Mouse (Mus musculus): ENCODE results near the gene Pld2. TPM values are rescaled to one million over a fixed set of nuclear protein-coding genes. Genes with fewer than 3 reads are reported as not detected.
A peak's percentile ranks its signal among the peaks of the same experiment; 100 is the strongest.
"Not testable (repeated sequence)": the region's sequence is repeated elsewhere in the genome, so short reads cannot be mapped to it uniquely, and the experiment has no call there.

Pld2 gene
- polyA plus RNA-seq, 1 experiment, result 13.9 TPM

DNA sequence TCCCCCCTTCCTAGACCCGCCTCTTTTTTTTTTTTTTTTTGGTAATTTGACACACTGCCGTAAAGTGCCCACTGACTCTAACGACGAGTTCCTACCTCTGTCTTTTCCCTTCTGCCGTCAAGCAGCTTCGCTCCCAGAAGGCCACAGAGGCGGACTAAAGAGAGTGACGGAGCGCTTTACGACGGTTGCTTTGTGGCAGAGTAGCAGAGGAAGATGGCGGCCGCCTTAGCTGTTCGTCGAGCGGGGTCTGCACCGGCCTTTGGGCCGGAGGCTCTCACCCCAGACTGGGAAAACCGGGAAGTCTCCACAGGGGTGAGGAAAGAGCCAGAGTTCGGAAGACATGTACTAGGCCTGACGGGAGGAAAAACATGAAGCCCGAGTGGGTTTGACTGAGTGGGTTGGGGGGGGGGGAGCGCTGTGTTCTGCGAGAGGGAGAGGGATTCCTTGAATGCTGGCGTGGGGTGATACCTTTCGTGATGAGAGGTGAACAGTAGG lies 14.6 kb upstream of the Pld2 start, which contains the start of gene Psmb6:
Gene Psmb6, plus strand, starts transcription at position 184 of the 495 bp plus-strand sequence.
- H3K27me3 ChIP-seq (ENCODE audit: control insufficient read depth, insufficient read depth, low read length), result no peaks in the 10 kb centered on the region
- peak; percentile 90 to 95 for DNase-seq (ENCODE audit: low read depth in 1 of 2, low spot score in 2 of 2)
- peaks cover 17% of the 10 kb centered on the region for H3K36me3 ChIP-seq (ENCODE audit: control insufficient read depth, insufficient read depth, low read length)
- no peaks in the 10 kb centered on the region for H3K4me1 ChIP-seq (ENCODE audit: control insufficient read depth, insufficient read depth, insufficient read length)
- no peak within 1 kb of the TSS; the same call in 1 of the 2 replicates for H3K27ac ChIP-seq (ENCODE audit: insufficient read depth, low read length)
- no peak for TF ChIP-seq CTCF (IDR thresholded peaks at IDR 0.05; ENCODE audit: extremely low read depth, insufficient read depth, insufficient read length, insufficient replicate concordance)
- TF ChIP-seq POLR2A (IDR thresholded peaks at IDR 0.05; ENCODE audit: low read depth, low read length), result peak; percentile 83
- H3K4me3 ChIP-seq (ENCODE audit: extremely low read depth, insufficient read depth, insufficient read length), result peak within 1 kb of the TSS; percentile 96
- WGBS, result under 1% methylated on average over 25 of the region's 26 CpGs

DNA sequence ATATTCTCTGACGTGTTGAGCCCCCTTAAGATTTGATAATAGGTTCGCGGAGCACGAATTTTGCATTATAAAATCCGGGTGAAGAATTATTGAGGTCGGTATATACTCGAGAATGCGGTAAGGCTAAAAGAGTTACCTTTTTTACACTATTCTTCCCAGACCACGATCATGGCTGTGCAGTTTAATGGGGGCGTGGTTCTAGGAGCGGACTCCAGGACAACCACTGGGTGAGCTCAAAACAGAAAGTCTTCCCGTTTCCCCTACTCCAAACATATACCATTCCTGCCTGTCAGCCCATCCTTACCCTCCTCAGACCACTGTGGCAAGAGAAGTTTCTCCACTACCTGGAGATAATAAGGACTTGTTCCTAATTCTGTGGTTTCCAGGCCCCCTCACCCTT lies 14.1 kb upstream of the Pld2 start:
- H3K27ac ChIP-seq (ENCODE audit: insufficient read depth, low read length), result no peak overlapping the region
- no peaks in the 10 kb centered on the region for H3K27me3 ChIP-seq (ENCODE audit: control insufficient read depth, insufficient read depth, low read length)
- no peak for TF ChIP-seq POLR2A (IDR thresholded peaks at IDR 0.05; ENCODE audit: low read depth, low read length)
- TF ChIP-seq CTCF (IDR thresholded peaks at IDR 0.05; ENCODE audit: extremely low read depth, insufficient read depth, insufficient read length, insufficient replicate concordance), result no peak
- 4% methylated on average over 12 of the region's 12 CpGs for WGBS
- H3K4me1 ChIP-seq (ENCODE audit: control insufficient read depth, insufficient read depth, insufficient read length), result no peaks in the 10 kb centered on the region
- DNase-seq (ENCODE audit: low read depth in 1 of 2, low spot score in 2 of 2), result no peak
- peaks cover 17% of the 10 kb centered on the region for H3K36me3 ChIP-seq (ENCODE audit: control insufficient read depth, insufficient read depth, low read length)
- H3K4me3 ChIP-seq (ENCODE audit: extremely low read depth, insufficient read depth, insufficient read length), result peak overlapping the region; percentile 96

DNA sequence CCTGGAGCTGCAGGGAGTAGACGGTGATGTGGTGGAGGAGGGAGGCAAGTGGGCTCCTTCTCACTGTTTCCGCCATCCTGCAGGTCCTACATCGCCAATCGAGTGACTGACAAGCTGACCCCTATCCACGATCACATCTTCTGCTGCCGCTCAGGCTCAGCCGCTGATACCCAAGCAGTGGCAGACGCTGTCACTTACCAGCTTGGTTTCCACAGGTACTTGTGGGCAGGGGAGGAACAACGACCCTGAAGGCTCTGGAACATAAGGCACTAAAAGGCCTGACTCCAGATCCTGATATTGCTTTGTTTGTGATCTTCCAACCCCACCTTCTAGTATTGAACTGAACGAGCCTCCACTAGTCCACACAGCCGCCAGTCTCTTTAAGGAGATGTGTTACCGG lies 13.7 kb upstream of the Pld2 start:
- TF ChIP-seq CTCF (IDR thresholded peaks at IDR 0.05; ENCODE audit: extremely low read depth, insufficient read depth, insufficient read length, insufficient replicate concordance) (no peak), POLR2A (IDR thresholded peaks at IDR 0.05; ENCODE audit: low read depth, low read length) (no peak)
- H3K4me1 ChIP-seq (ENCODE audit: control insufficient read depth, insufficient read depth, insufficient read length), result no peaks in the 10 kb centered on the region
- H3K27ac ChIP-seq (ENCODE audit: insufficient read depth, low read length), result no peak overlapping the region
- no peak overlapping the region for H3K4me3 ChIP-seq (ENCODE audit: extremely low read depth, insufficient read depth, insufficient read length)
- DNase-seq (ENCODE audit: low read depth in 1 of 2, low spot score in 2 of 2), result no peak
- H3K36me3 ChIP-seq (ENCODE audit: control insufficient read depth, insufficient read depth, low read length), result peaks cover 17% of the 10 kb centered on the region
- 91% methylated on average over 12 of the region's 12 CpGs for WGBS
- H3K27me3 ChIP-seq (ENCODE audit: control insufficient read depth, insufficient read depth, low read length), result no peaks in the 10 kb centered on the region

DNA sequence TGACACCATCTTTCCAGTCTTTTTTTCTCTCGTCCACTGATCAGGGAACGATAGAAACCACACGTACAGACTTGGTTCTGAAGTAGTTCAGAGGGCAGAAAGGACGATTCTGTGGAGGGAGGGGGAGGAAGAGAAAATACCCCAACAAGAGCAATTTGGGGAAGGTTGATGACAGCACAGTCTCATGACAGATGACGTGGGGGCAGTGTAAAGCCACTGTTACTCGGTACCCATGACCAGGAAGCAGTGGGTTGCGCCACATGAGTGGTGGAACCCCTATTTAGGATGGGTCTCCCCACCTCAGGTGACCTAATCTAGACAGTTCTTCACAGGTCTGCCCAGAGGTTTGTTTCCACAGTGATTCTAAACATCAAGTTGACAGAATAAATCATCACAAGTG lies 11.3 kb upstream of the Pld2 start:
- DNase-seq (ENCODE audit: low read depth in 1 of 2, low spot score in 2 of 2), result no peak
- WGBS, result 86% methylated on average over 7 of the region's 7 CpGs
- Histone ChIP-seq H3K27ac (ENCODE audit: insufficient read depth, low read length) (no peak overlapping the region), H3K4me3 (ENCODE audit: extremely low read depth, insufficient read depth, insufficient read length) (no peak overlapping the region), H3K27me3 (ENCODE audit: control insufficient read depth, insufficient read depth, low read length) (no peaks in the 10 kb centered on the region), H3K4me1 (ENCODE audit: control insufficient read depth, insufficient read depth, insufficient read length) (no peaks in the 10 kb centered on the region), H3K36me3 (ENCODE audit: control insufficient read depth, insufficient read depth, low read length) (peaks cover 17% of the 10 kb centered on the region)
- TF ChIP-seq CTCF (IDR thresholded peaks at IDR 0.05; ENCODE audit: extremely low read depth, insufficient read depth, insufficient read length, insufficient replicate concordance) (no peak), POLR2A (IDR thresholded peaks at IDR 0.05; ENCODE audit: low read depth, low read length) (no peak)

DNA sequence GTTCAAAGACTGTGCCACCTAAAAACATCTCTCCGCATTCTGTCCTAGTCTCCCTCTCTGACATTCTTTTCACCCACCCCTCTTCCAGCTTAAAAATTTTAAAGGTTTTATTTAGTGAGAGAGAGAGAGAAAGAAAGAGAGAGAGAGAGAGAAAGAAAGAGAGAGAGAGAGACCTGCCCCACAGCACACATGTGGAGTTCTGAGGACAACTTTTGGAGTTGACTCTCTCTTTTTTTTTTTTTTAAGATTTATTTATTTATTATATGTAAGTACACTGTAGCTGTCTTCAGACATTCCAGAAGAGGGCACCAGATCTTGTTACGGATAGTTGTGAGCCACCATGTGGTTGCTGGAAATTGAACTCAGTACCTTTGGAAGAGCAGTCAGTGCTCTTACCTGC lies 8.8 kb upstream of the Pld2 start:
- DNase-seq (ENCODE audit: low read depth in 1 of 2, low spot score in 2 of 2); H3K4me3 ChIP-seq (ENCODE audit: extremely low read depth, insufficient read depth, insufficient read length); H3K27me3 ChIP-seq (ENCODE audit: control insufficient read depth, insufficient read depth, low read length); H3K27ac ChIP-seq (ENCODE audit: insufficient read depth, low read length); H3K4me1 ChIP-seq (ENCODE audit: control insufficient read depth, insufficient read depth, insufficient read length): not testable (repeated sequence)
- WGBS, result 75% methylated on average over 2 of the region's 2 CpGs
- H3K36me3 ChIP-seq (ENCODE audit: control insufficient read depth, insufficient read depth, low read length), result peaks cover 17% of the 10 kb centered on the region

DNA sequence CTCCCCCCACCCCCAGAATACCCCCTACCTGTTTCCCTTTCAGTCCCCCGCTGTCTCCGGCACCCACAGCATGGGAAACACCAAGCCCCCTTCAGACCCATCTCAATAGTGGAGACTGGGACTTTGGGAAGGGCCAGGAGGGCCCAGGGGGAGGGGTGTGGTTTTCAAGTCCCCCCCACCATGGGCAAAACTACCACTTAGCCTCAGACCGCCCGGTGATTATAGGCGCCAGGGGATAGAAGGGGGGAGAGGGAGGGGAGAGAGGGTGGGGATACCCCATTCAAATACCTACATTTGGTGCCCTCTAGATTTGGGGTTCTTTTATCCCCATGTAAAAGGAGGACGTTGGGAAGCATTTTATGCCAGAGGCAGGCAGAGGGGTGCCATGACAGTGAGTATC lies 7.0 kb upstream of the Pld2 start, which contains the start of gene Gm40193:
Gene Gm40193, minus strand, starts transcription at position 101 of the 400 bp plus-strand sequence.
- H3K27me3 ChIP-seq (ENCODE audit: control insufficient read depth, insufficient read depth, low read length), result no peaks in the 10 kb centered on the region
- no peaks in the 10 kb centered on the region for H3K4me1 ChIP-seq (ENCODE audit: control insufficient read depth, insufficient read depth, insufficient read length)
- no peak within 1 kb of the TSS for H3K27ac ChIP-seq (ENCODE audit: insufficient read depth, low read length)
- H3K4me3 ChIP-seq (ENCODE audit: extremely low read depth, insufficient read depth, insufficient read length), result no peak within 1 kb of the TSS
- WGBS, result 86% methylated on average over 6 of the region's 6 CpGs
- DNase-seq (ENCODE audit: low read depth in 1 of 2, low spot score in 2 of 2), result no peak
- TF ChIP-seq POLR2A (IDR thresholded peaks at IDR 0.05; ENCODE audit: low read depth, low read length) (no peak), CTCF (IDR thresholded peaks at IDR 0.05; ENCODE audit: extremely low read depth, insufficient read depth, insufficient read length, insufficient replicate concordance) (no peak)
- H3K36me3 ChIP-seq (ENCODE audit: control insufficient read depth, insufficient read depth, low read length), result peaks cover 6% of the 10 kb centered on the region

DNA sequence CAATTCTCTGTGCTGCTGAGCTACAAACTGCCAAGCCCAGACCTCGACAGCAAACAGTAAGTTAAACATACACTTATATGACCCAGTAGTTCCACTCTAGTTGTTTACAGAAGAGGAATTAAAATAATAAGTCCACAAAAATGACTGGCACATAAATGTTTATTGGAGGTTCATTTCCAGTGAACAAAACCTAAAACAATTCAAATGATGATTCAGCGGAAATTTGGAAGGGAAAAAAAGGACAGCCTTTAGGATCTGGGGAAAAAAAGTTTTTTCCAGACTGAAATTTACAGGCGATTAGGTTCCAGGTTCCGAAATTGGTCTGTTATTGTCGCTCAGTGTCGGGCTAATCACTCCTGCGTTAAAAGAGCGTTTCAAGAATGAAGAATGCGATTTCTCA lies 441 bp upstream of the Pld2 start:
- Histone ChIP-seq H3K27me3 (ENCODE audit: control insufficient read depth, insufficient read depth, low read length) (peaks cover 4% of the 10 kb centered on the region; the same call in 1 of the 2 replicates), H3K36me3 (ENCODE audit: control insufficient read depth, insufficient read depth, low read length) (no peaks in the 10 kb centered on the region), H3K4me1 (ENCODE audit: control insufficient read depth, insufficient read depth, insufficient read length) (no peaks in the 10 kb centered on the region; the same call in none of the 2 replicates), H3K27ac (ENCODE audit: insufficient read depth, low read length) (no peak overlapping the region), H3K4me3 (ENCODE audit: extremely low read depth, insufficient read depth, insufficient read length) (peak overlapping the region; percentile 57)
- WGBS, result 9% methylated on average over 9 of the region's 9 CpGs
- no peak for DNase-seq (ENCODE audit: low read depth in 1 of 2, low spot score in 2 of 2)
- TF ChIP-seq CTCF (IDR thresholded peaks at IDR 0.05; ENCODE audit: extremely low read depth, insufficient read depth, insufficient read length, insufficient replicate concordance) (no peak), POLR2A (IDR thresholded peaks at IDR 0.05; ENCODE audit: low read depth, low read length) (no peak)
